Mouse (Mus musculus): ENCODE results near the gene P2rx7.
A peak's percentile ranks its signal among the peaks of the same experiment; 100 is the strongest.

The P2rx7 gene

GRCm38 (mm10) chr5:122643701-122644100, at the start of gene P2rx7:
TSS of gene P2rx7 (plus strand) at chr5:122643911.
- DNase-seq (ENCODE audit: low spot score in 2 of 2): peak; percentile 82

- DNase-seq (ENCODE audit: low spot score in 2 of 2): no peak
Observed at GRCm38 (mm10) chr5:122595470-122595869, 48.2 kb upstream of the P2rx7 start.

GRCm38 (mm10) chr5:122602233-122602632, 41.5 kb upstream of the P2rx7 start:
- DNase-seq (ENCODE audit: low spot score in 2 of 2): peak in 1 of 2 experiments; percentile 45

GRCm38 (mm10) chr5:122604894-122605293, 38.8 kb upstream of the P2rx7 start:
- no peak for DNase-seq (ENCODE audit: low spot score in 2 of 2)

GRCm38 (mm10) chr5:122611651-122612050, 32.1 kb upstream of the P2rx7 start:
- DNase-seq (ENCODE audit: low spot score in 2 of 2): no peak

GRCm38 (mm10) chr5:122613908-122614732, 29.6 kb upstream of the P2rx7 start, which contains the start of gene Ift81:
TSS of gene Ift81 (minus strand) at chr5:122614518.
- peak; percentile 97 to 99 for DNase-seq (ENCODE audit: low spot score in 2 of 2)

- peak in 1 of 2 experiments; percentile 67 for DNase-seq (ENCODE audit: low spot score in 2 of 2)
Observed at GRCm38 (mm10) chr5:122617718-122618117, 26.0 kb upstream of the P2rx7 start.

- peak; percentile 55 to 70 for DNase-seq (ENCODE audit: low spot score in 2 of 2)
Observed at GRCm38 (mm10) chr5:122619686-122620296, 23.9 kb upstream of the P2rx7 start.

GRCm38 (mm10) chr5:122621376-122621886, 22.3 kb upstream of the P2rx7 start:
- peak; percentile 68 to 71 for DNase-seq (ENCODE audit: low spot score in 2 of 2)

- no peak for DNase-seq (ENCODE audit: low spot score in 2 of 2)
Observed at GRCm38 (mm10) chr5:122622526-122622925, 21.2 kb upstream of the P2rx7 start.

- DNase-seq (ENCODE audit: low spot score in 2 of 2): no peak
Observed at GRCm38 (mm10) chr5:122623861-122624260, 19.9 kb upstream of the P2rx7 start.

GRCm38 (mm10) chr5:122624952-122625479, 18.7 kb upstream of the P2rx7 start:
- no peak for DNase-seq (ENCODE audit: low spot score in 2 of 2)

GRCm38 (mm10) chr5:122625565-122626252, 18.0 kb upstream of the P2rx7 start:
- DNase-seq (ENCODE audit: low spot score in 2 of 2): no peak

- DNase-seq (ENCODE audit: low spot score in 2 of 2): peak; percentile 89 to 94
Observed at GRCm38 (mm10) chr5:122627243-122627642, 16.5 kb upstream of the P2rx7 start.

GRCm38 (mm10) chr5:122635228-122635627, 8.5 kb upstream of the P2rx7 start:
- no peak for DNase-seq (ENCODE audit: low spot score in 2 of 2)

GRCm38 (mm10) chr5:122636308-122636707, 7.4 kb upstream of the P2rx7 start:
- DNase-seq (ENCODE audit: low spot score in 2 of 2): no peak

GRCm38 (mm10) chr5:122636958-122637357, 6.8 kb upstream of the P2rx7 start:
- DNase-seq (ENCODE audit: low spot score in 2 of 2): no peak

GRCm38 (mm10) chr5:122638296-122638695, 5.4 kb upstream of the P2rx7 start:
- DNase-seq (ENCODE audit: low spot score in 2 of 2): no peak

GRCm38 (mm10) chr5:122639517-122639916, 4.2 kb upstream of the P2rx7 start:
- DNase-seq (ENCODE audit: low spot score in 2 of 2): no peak

- DNase-seq (ENCODE audit: low spot score in 2 of 2): no peak
Observed at GRCm38 (mm10) chr5:122639986-122640385, 3.7 kb upstream of the P2rx7 start.

GRCm38 (mm10) chr5:122644111-122644607, 448 bp downstream of the P2rx7 start:
- peak; percentile 47 to 56 for DNase-seq (ENCODE audit: low spot score in 2 of 2)

GRCm38 (mm10) chr5:122645290-122645689, 1.6 kb downstream of the P2rx7 start:
- DNase-seq (ENCODE audit: low spot score in 2 of 2): no peak

Measured in right cerebral cortex, postnatal 10 days (tissue).